Mouse (Mus musculus) gastrocnemius, adult 18-20 months (tissue): Measurements from ENCODE around the gene Lsm2. TPM values are rescaled to one million over a fixed set of nuclear protein-coding genes. Genes with fewer than 3 reads are reported as not detected.
"Not testable (repeated sequence)": the region's sequence is repeated elsewhere in the genome, so short reads cannot be mapped to it uniquely, and the experiment has no call there.

Experiments
- DNase-seq: peaks from one replicate; pipeline ENCODE4 v3.0.0; 2021; ENCODE audit warnings: low spot score
- long read RNA-seq, 2 experiments: library from polyadenylated mRNA; stranded (forward); transcript quantifications; one replicate each; pipeline ENCODE4 v2.0.0; 2021
- total RNA-seq, 2 experiments: library from RNA; stranded (reverse); gene quantifications; 2 replicates each; pipeline ENCODE4 v1.2.3; 2021

Gene Lsm2
- 10 to 100 TPM; 14.0 to 17.1 TPM for total RNA-seq
- long read RNA-seq, experiment 1, transcript Lsm2-202 (5 exons, 840 nt): major isoform, 18 of 19 reads
- long read RNA-seq, experiment 1, partial matches to known transcripts: 0 of 19 reads
- long read RNA-seq, experiment 1, other reads (novel, unspliced or antisense): 0 of 19 reads
- long read RNA-seq, experiment 2, transcript Lsm2-202 (5 exons, 840 nt): major isoform, 7 of 7 reads
- long read RNA-seq, experiment 2, partial matches to known transcripts: 0 of 7 reads
- long read RNA-seq, experiment 2, other reads (novel, unspliced or antisense): 0 of 7 reads

GRCm38 (mm10) chr17:34981690-34982180, at the start of gene Lsm2:
Gene Lsm2 (plus strand): TSS chr17:34981862.
- DNase-seq: peak; percentile 92

DNA sequence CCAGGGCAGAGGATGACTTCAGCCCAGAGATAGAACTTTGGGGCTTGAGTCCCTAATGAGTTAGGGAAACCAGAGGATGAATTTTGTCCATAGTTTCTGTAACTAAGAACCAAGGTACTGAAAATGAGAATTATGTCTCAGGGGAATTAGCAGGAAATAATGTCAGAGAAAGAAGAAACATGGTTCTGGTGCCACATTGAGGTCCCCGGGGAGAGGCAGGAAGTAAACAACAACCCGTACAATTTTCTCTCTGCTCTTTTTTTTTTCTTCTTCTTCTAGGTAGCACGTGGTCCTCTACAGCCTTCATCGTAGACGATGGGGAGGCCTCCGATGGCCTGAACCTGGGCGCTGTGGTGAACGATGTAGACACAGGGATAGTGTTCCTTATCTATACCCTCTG, 49.4 kb upstream of the Lsm2 start:
- DNase-seq: no peak

GRCm38 (mm10) chr17:34934031-34934430, 47.6 kb upstream of the Lsm2 start:
- no peak for DNase-seq

GRCm38 (mm10) chr17:34934830-34935229, 46.8 kb upstream of the Lsm2 start:
- no peak for DNase-seq

DNA sequence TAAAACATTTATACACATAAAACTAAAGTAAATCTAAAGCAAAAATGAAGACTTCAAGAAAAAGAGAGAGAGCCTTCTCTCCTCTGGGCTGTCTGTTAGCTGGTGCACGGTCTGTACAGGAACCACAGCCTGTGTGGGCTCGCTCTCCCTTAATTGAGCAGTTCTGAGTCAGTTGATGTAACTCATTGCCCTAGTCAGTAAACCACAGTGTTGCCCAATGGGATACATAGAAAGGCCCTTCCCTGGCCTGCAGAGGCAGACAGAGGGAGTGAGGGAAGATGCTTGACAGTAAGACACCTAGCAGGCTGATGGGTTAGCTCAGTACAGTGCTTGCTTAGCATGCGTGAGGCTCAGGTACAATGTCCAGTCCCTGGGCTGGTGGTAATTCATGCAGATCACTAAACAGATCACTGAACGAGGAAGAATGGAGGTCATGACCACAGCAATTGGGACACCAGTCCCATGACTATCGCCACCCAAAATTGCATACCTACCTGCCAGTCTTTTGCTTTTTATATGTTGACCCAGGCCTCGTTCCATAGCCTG, 43.6 kb upstream of the Lsm2 start:
- no peak for DNase-seq

GRCm38 (mm10) chr17:34941344-34942041, 40.2 kb upstream of the Lsm2 start:
- DNase-seq: no peak

GRCm38 (mm10) chr17:34943128-34943815, 38.4 kb upstream of the Lsm2 start:
- DNase-seq: no peak

- DNase-seq: no peak
Observed at GRCm38 (mm10) chr17:34944362-34944761, 37.3 kb upstream of the Lsm2 start.

GRCm38 (mm10) chr17:34946486-34947140, 35.0 kb upstream of the Lsm2 start:
- no peak for DNase-seq

DNA sequence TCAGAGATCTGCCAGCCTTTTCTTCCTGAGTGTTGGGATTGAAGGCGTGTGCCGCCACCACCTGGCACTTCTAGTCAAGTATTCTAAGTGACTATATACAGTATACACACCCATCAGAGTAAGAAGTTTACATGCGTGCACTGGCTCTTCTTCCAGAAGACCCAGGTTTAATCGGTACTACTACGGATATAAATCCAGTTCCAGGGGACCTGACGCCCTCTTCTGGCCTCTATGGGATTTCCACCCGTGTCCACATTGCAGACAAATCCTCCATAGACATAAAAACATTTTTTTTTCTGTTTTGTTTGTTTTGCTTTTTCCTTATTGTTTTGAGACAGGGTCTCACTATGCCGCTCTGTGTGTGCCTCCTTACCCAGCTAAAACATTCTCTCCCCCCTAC, 34.1 kb upstream of the Lsm2 start:
- no peak for DNase-seq

- DNase-seq: not testable (repeated sequence)
Observed at GRCm38 (mm10) chr17:34948721-34949552, 32.7 kb upstream of the Lsm2 start.

DNA sequence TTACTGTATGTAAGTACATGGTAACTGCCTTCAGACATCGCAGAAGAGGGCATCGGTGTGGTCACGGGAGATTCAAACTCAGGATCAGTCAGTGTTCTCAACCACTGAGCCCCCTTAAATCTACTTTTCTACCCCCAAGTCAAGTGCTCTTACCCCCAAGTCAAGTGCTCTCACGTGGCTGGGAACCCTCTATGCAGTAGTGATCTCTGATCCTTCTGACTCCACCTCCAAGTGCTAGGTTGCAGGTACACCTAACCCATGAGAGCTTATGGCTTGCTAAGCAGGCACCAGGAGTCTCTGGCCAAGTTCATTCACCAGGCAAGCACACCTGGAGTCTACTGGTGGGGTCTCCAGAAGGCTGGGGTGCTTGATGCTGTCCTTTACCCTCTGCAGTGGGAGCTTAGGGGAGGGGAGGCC, 32.1 kb upstream of the Lsm2 start:
- DNase-seq: no peak

- DNase-seq: no peak
Observed at GRCm38 (mm10) chr17:34950514-34951455, 30.9 kb upstream of the Lsm2 start.

DNA sequence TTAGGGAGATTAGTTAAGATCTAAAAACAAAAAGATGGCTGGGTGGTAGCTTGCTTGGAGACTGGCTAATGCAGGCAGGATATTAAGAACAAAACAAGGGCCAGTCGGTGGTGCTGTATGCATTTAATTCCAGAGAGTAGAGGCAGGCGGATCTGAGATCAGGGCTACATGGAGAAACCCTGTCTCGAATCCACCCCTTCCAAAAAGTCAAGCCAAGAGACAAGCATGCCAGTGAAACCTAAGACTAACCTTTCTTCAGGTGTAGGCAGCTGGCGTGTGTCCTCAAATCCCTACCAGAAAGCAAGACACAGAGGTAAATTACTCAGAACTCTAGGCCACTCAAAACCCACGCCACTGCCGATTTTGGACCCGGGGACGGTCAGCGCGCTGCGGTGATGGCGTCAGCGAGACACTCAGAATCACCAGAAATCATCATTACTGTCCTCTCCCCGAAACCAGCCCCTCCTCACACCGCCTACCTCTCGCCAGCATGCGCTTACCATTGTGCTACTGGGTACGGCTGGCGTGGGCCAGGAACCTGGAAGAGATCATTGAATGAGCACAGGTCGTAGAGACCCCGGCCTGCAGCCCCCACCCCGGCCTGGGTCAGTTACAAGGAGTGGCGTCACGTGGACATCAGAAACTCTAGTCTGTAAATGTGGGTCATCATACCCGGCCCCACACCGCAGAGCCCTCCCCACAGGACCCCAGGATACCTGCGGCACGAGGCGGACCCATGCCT, 29.9 kb upstream of the Lsm2 start:
- no peak for DNase-seq

GRCm38 (mm10) chr17:34952378-34953040, 29.2 kb upstream of the Lsm2 start:
- DNase-seq: peak; percentile 83

DNA sequence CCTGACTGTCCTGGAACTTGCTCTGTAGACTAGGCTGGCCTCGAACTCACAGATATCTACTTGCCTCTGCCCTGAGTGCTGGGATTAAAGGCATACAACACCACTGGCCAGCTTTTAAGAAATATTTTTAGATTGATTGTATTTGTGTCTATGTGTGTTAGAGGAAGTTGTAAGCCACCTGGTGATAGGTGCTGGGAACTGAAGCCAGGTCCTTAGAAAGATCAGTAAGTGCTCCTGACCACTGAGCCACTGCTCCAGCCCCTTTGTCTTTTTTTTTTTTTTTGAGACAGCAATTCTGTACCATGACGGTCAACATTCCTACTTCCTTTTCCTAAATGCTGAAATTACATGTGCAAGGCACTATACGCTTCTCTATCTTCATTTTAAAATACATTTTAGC, 28.4 kb upstream of the Lsm2 start:
- no peak for DNase-seq

GRCm38 (mm10) chr17:34953904-34954303, 27.8 kb upstream of the Lsm2 start:
- DNase-seq: no peak

DNA sequence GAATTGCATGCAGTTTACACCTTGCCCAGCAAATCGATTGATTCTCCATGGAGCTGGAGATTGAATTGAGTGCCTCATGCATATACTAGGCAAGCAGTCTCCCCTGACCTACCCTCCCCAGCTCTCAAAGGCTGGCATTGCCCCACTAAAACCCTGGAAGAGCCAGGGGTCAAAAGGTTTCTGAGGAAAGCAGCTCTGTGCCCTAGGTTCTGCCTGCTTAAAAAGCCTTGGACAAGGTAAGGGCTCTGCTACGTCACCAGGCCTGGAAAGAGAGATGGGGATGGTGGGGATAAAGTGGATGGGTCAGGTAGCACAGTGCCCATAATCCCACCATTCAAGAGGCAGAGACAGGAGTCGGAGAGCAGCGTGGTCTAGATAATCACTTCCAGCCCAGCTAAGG, 26.8 kb upstream of the Lsm2 start:
- DNase-seq: no peak
